Mouse (Mus musculus) cerebellum, postnatal 14 days (tissue): Measurements from ENCODE around the gene Gm28036.
A peak's percentile ranks its signal among the peaks of the same experiment; 100 is the strongest.
"Not testable (repeated sequence)": the region's sequence is repeated elsewhere in the genome, so short reads cannot be mapped to it uniquely, and the experiment has no call there.

Experiments used
- DNase-seq, 2 experiments: peaks; one replicate each; pipeline ENCODE4 v3.0.0; 2021; ENCODE audit warnings: mixed read lengths in 2 of 2

The Gm28036 gene

GRCm38 (mm10) chr2:156126992-156127391 lies at the start of gene Gm28036:
TSS of gene Gm28036 (minus strand) at chr2:156127092.
- no peak for DNase-seq

- DNase-seq = no peak
Measured at GRCm38 (mm10) chr2:156166557-156166956, 39.7 kb upstream of the Gm28036 start.

DNA sequence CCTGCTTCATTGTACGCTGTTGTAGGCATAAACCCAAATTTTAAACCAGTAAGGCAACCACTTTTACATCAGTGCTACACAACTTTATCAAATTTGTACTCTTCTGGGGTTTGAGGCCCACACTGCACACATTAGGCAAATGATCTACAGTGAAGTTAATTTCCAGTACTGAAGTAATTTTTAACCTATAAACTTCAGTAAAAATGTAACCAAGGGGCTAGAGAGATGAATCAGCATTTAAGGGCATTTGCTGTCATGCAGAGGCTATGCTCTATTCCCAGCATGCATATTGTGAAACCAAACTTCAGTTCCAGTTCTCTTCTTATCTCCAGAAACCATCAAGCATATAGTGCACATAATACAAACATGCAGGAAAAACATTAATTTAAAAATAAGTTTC lies 38.6 kb upstream of the Gm28036 start:
- DNase-seq = no peak

- DNase-seq = no peak
Measured at GRCm38 (mm10) chr2:156151538-156151937, 24.6 kb upstream of the Gm28036 start.

DNA sequence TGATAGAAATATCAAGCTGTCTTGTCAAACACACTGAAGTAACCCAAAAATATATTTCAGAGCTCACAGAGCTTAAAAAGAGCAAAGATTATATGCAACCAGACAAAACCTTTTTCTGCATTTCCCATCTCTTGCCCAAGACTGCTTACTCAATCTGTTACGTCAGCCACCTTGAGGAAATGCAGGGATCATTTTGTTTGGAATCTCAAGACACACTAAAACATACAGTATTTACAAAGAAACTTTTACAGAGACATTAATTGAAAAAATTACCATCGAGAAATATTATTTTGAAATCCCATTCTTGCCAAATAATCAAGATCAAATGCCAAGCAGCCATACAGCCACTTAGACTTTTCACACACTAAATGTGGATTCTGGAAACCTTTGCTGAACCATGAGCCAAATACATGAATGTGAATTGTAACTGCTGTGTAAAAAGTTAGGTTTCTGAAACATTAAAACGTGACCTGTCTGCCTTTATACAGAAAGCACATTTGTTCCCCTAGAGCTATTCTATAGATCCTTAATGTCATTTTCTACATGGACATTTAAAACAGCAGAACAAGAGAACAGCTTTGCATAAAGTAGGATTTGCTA lies 20.5 kb upstream of the Gm28036 start:
- DNase-seq = no peak

GRCm38 (mm10) chr2:156146272-156146989 lies 19.5 kb upstream of the Gm28036 start:
- no peak for DNase-seq

GRCm38 (mm10) chr2:156145486-156146130 lies 18.7 kb upstream of the Gm28036 start:
- DNase-seq = peak in 1 of 2 experiments; percentile 11

- DNase-seq = peak; percentile 96 to 98
Measured at GRCm38 (mm10) chr2:156143953-156144724, 17.2 kb upstream of the Gm28036 start, which contains the start of the genes Romo1 and Nfs1. TSS of gene Romo1 (plus strand) at chr2:156144039. TSS of gene Nfs1 (minus strand) at chr2:156144186.

DNA sequence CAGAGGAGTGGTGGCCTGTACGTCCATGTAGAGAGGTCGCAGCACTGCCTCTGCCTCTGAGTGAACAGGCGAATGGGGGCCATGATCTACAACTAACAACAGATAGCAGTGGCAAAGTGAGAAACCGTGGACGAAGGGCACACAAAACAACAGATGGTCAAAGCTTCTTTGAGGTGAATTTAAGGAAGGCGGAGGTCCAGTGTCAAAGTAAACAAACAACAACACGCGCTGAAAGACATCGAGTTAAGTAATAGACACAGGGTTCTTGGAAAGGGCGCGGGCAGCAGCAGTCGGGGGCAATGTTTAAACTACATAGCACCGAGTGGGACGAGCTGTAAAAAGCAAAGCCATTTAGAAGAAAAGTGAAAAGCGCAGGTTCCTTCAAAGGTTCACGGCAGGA lies 16.5 kb upstream of the Gm28036 start:
- DNase-seq = no peak

DNA sequence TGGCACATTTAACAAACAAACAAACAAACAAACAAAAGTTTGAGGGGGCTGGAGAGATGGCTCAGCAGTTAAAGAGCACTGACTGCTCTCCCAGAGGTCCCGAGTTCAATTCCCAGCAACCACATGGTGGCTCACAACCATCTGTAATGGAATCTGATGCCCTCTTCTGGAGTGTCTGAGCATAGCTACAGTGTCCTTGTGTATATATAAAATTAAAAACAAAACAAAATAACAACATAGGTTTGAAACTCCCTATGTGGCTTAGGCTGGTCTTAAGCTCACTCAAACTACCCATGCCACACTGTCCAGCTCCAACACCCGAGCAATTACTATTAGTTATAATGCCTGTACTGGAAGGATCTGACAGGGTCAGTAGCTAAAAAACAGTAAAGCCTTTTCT lies 15.9 kb upstream of the Gm28036 start:
- peak in 1 of 2 experiments; percentile 17 for DNase-seq

GRCm38 (mm10) chr2:156135695-156136094 lies 8.8 kb upstream of the Gm28036 start:
- no peak for DNase-seq

DNA sequence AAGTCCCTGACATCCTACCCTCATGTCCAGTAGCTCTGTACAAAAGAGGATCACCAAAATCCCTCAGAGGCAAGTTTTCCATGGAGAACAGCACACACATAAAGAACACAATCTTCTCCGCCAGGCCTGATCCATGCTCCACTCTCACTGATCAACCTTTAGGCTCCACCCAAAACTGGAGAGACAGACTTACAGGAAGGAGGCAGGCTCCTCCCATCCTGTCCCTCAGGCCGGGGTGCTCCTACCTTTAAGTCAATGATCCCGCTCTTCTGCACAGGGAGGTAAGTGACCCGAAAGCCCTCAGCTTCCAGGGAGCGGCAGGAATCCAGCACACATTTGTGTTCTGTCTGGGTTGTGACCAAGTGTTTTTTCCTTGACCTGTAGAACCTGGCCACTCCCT lies 7.3 kb upstream of the Gm28036 start:
- no peak for DNase-seq

DNA sequence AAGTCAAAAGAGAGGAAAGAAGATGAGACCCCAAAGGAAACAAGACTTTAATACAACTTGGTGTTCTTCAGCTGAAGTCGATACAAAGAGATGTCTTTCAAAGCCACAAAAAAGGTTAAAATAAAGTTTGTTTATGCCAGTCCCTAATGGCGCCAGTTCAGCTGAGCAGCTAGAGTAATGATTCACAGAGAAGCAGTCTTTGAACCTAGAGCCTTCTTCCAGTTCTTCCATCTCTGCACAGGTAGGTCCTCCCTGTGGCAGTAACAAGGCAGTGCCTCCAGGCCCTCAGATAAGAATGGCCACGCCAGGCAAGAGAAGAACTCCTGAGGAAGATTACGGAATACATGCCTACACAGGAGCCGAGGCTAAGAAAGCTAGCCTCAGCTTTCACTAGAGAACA lies 3.2 kb downstream of the Gm28036 start:
- no peak for DNase-seq

GRCm38 (mm10) chr2:156119566-156119965 lies 7.3 kb downstream of the Gm28036 start:
- DNase-seq = no peak

- DNase-seq = not testable (repeated sequence)
Measured at GRCm38 (mm10) chr2:156112080-156112423, 14.8 kb downstream of the Gm28036 start.

DNA sequence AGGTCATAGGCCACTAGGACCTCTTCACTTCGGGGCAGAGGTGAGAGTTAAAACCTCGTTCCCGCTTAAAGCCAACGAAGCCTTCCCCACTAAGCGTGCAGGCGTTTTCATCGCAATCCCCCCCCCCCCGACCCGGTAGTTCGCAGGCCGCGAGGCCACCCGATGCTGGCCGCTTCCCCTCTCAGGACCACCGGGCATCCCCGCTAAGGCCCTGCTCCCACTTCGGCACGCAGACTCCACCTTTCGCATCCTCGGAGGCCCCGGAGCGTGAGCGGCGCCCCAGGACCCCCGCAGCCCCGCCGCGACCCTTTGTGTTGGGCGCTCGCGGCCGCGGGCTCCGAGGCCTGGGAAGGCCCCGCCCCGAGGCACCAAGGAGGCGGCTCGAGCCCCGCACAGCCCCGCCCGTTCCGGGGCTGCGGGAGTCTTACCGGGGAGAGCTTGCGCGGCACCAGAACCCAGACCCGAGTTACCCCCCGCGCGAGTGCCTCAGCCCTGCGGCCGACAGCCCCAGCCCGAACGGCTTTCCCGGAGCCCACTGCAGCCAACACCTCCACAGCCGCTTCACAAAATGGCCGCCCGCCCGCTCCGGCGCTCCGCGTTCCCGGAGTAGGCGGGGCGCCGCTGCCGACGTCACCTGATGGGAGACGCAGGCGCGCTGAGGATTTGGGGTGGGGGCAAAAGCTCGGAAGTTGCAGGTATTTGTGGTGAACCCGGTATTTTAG lies 15.4 kb downstream of the Gm28036 start, which contains the start of the genes Cpne1 and Rbm12:
TSS of gene Cpne1 (minus strand) at position 608 of the 722 bp plus-strand sequence.
TSS of gene Rbm12 (minus strand) at position 621 of the 722 bp plus-strand sequence.
- peak; percentile 97 for DNase-seq

- DNase-seq = peak; percentile 21 to 32
Measured at GRCm38 (mm10) chr2:156110627-156111357, 16.1 kb downstream of the Gm28036 start.

DNA sequence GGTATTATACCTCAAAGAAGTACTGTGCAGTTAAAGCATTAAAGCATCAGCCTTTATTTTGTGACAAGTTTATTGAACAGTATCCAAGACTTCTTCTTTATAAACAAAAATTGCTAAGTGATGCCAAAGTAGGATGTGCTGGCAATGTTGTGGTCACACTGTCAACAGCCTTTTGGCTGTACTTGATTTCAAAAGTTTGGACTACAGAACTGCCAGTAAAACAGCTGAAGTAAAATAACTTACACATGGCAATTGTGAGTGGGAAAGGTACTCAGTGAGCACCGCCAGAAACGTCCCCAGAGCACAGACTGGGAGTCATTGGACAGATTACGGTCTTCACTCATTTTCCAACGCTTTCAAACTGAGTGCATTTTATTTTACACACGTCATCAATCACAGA lies 35.0 kb downstream of the Gm28036 start:
- no peak for DNase-seq

- DNase-seq = no peak
Measured at GRCm38 (mm10) chr2:156089799-156090198, 37.1 kb downstream of the Gm28036 start.

DNA sequence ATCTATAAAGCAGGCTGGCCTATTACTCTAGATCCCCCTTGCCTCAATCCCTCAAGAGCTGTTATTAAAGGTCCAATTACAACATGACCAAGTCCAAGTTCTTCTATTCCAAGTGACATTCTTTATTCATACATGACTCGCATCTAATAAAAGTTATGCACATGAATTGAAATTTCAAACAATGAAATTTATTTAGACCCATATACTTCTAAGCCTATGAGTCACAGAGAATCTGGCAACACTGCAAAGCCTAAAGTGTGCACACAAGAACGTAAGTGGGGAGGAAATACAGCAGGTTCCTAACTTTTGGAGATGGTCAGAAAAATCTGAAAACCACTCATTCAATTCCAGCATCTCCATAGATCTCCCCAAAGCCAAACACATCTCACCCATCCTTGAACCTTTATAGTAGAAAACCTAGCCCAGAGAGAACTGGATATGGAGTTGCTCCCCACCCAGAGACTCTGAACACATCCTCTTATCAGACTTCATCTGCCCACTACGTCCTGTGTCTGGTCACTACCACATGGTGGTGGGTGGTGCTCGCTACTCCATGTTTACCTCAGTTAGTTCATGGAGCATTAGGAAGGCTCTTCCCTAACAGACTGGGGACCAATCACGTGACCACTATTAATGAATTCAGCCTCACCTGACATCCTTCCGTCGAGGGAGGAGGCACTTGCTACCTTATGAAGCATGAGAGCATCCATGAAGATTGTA lies 39.3 kb downstream of the Gm28036 start:
- DNase-seq = no peak

DNA sequence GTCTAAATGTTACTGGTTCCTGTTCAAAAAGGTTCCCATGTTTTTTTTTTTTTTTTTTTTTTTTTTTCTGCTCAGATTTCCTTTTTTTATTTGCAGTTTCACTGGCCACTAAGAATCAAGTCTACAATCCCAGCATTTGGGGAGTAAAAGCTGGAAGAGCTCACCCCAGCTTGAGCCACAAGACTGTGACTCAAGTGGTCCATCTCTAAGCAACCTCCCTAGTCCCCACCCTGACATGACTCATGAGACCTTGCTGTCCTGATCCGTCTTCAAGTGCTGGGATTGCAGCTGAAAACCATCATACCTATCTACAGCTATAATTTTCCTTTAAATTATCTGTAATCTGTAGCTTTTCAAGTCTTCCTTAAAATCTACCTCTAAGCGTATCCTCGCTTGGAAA lies 42.4 kb downstream of the Gm28036 start:
- DNase-seq = no peak
